Mouse (Mus musculus) thymus, postnatal 14 days (tissue): Measurements from ENCODE around the gene Clip2.
"Not testable (repeated sequence)": the region's sequence is repeated elsewhere in the genome, so short reads cannot be mapped to it uniquely, and the experiment has no call there.

ENCODE experiments used
- DNase-seq: peaks from one replicate; pipeline ENCODE4 v3.0.0; 2021

The Clip2 gene

DNA sequence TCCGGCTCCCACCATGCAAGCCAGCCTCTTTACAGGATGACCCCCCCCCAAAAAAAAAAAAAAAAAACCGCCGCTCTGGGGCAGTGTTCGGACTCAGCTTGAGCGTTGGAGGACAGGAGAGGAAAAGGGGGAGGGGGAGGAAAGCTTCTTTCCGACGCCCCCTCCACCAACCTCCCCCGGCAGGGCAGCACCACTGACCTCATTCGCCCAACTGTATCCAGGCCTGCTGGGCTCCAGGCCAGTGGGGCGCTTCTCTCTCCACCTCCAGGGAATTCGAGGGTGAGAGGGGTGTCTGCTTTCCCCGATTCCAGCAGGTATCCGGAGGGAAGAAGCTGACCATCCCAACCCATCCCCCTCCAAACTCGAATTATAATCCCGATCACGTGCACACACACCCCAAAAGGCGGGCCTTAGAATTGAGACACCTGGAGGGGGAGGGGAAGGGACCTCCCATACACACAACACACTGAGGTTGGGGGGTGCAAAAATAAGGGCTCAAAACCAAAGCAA is 96.3 kb downstream of the Clip2 start:
- DNase-seq: peak; percentile 82

GRCm38 (mm10) chr5:134455186-134455895 is 96.9 kb downstream of the Clip2 start:
- peak; percentile 89 for DNase-seq

DNA sequence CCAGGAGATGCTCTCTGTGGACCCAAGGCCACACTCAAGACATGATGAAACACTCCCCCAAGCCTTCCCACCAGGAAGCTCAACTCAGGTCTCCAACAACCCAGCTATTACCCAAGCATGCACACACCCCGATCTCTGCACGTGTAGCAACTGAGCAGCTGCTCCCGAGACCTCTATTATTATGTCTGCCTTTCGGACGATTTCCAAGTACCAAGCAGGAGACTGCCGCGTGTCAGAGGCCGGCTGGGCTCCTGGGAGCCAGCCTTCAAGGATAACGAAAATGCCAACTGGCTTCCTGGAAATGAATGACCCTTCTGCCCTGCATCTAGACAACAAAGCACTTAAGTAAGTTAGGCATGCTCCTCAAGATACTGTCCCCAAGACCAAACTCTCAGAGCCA is 97.8 kb downstream of the Clip2 start:
- DNase-seq: no peak

- no peak for DNase-seq
Measured at GRCm38 (mm10) chr5:134453577-134453976, 98.7 kb downstream of the Clip2 start.

DNA sequence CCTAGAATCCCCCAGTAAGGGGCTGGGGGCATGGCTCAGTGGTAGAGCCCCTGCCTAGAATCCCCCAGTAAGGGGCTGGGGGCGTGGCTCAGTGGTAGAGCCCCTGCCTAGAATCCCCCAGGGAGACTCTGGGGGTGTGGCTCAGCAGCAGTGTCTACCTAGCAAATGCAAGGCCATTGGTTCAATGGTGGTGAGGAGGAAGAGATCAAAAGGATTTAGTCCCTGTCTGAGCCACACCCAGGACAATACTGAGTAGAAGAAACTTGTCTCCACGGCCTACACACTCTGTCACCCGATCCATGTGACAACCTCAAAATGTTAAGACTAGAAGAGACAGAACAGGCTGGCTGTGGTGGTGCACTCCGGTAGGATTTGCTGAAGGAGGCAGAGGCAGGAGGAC is 105.5 kb downstream of the Clip2 start:
- DNase-seq: not testable (repeated sequence)

DNA sequence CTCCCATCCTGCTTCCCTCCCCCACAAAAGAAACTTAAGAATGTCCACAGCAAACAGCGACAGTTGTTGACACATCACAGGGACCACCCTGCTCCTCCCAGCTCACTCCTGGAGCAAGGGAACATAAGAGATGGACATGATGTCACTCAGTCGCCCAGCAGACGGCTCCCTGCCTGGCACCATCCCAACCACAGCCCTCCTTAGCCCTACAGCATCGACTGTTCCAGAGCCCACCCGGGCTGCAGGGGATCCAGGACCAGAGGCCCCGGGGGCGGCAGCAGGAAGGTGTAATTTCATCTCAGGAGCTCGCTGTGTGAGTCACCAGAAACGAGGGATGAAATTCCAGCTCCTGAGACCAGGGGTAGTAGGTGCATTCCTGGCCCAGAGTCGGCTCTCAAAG is 106.3 kb downstream of the Clip2 start:
- no peak for DNase-seq

DNA sequence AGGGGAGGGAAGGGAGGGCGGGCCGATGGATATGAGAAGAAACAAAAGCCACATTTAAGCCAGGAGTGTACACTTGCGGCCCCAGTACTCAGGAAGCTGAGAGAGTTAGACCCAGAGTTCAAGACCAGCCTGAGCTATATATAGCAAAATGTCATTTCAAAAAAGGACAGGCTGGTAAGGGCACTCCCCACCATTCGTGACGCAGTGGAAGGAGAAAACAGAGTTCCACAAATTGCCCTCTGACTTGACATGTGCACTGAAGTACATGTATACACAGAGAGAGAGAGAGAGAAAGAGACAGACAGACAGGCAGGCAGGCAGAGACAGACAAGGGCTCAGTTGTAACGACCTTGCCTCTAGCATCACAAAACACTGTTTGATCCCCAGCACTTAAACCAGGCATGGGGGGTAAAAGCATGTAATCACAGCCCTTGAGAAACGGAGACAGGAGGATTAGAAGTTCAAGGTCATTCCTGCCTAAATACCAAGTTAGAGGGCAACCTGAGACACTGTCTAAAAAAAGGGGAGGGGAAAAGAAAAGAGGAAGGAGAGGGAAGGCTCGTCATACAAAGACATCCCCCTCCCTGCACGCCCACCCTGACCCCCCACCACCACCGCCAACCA is 106.9 kb downstream of the Clip2 start:
- peak; percentile 52 for DNase-seq

DNA sequence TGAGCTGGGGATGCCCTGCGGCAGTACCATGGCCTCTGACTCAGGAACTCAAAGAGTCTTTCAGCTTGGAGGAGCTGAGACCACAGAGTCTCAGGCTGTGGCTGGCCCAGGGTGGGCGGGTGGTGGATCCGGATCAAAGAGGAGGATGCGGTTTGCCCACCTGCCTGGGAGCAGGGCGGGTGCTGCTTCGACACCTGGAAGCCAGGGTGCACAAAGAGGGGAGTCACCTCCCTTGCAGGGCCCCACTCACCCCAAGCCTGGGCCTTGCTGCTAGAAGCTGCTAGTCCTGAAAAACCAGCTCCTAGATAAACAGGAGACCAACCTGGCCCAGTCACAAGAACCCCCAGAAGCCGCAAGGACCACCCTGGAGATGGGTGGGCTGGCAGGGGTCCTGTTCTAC is 107.8 kb downstream of the Clip2 start:
- peak; percentile 97 for DNase-seq

GRCm38 (mm10) chr5:134442066-134442465 is 110.2 kb downstream of the Clip2 start:
- DNase-seq: no peak

DNA sequence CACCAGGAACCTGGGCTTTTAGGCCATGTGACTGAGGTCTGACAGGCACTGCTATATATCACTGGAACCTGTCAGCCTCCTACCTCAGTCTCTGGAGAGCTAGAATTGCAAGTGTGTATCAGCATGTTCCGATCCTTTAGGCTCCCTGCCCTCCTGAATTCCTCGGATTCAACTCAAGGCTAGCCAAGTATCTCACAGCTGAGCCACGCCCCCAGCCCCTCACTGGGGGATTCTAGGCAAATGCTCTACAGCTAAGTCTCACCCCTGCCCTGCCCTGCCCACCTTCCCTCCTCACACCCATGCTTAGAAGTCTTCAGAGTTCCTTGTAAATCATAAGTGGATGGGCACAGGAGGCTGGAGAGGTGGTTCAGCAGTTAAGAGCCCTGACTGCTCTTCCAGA is 111.1 kb downstream of the Clip2 start:
- no peak for DNase-seq

GRCm38 (mm10) chr5:134440098-134440497 is 112.1 kb downstream of the Clip2 start:
- no peak for DNase-seq

DNA sequence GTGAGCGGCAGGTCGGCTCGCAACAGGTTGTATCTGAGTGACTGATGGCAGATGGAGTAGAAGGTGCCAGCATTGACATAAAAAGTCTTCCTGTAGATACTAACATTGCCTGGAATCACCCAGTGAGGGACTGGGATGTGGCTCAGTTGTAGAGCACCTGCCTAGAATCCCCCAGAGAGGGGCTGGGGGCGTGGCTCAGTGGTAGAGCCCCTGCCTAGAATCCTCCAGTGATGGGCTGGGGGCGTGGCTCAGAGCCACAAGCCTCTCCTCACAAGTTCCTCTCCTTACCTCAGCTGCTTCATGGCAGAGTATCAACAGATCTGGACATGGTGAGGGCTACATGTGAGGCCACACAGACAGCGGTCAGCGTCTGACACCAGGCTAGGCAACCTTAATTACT is 112.8 kb downstream of the Clip2 start:
- no peak for DNase-seq
